Mouse (Mus musculus): ENCODE measurements around the gene Sptlc2.
"Not testable (repeated sequence)": the region's sequence is repeated elsewhere in the genome, so short reads cannot be mapped to it uniquely, and the experiment has no call there.

Gene Sptlc2

DNA sequence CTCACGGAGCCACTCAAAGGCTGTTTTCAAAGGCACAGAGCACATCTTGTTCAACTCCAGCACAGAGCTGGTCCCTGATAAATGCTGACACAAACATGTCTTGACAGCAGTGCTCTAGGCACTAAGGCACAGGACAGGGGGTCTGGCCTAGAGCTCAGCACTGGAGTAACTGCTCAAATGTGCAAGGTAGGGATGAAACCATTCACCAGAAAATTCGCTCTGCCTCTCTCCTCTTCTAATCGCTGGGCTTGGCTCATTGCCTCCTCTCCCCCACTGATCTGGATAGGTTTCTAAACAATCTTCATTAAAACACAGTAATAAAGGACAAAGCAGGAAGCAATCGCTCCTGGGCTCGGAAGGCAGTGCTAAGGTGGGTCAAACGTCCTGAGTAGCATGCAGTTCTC lies 57.1 kb downstream of the Sptlc2 start:
- no peak for DNase-seq (ENCODE audit: low spot score)

GRCm38 (mm10) chr12:87330213-87330612 lies 57.9 kb downstream of the Sptlc2 start:
- DNase-seq (ENCODE audit: low spot score): no peak

GRCm38 (mm10) chr12:87328025-87328424 lies 60.1 kb downstream of the Sptlc2 start:
- DNase-seq (ENCODE audit: low spot score): no peak

DNA sequence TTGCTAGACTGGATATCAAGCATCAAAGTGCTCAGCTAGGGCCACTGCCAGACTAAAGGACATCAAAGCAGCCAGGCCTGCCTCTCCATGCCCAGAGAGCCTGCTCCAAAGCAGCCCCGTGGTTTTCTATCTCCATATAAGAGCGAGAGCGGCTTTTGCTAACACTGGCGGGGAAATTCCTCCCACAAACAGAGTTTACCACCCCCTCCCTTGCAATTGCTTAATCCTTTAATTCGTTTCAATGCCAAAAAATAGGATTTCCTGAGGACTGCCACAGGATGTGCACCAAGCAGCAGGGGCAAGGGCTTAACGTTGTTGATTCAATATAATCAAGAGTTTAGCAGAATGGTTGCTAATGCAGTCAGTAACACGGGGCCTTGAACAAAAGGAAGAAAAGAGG lies 60.5 kb downstream of the Sptlc2 start:
- no peak for DNase-seq (ENCODE audit: low spot score)

GRCm38 (mm10) chr12:87325452-87325851 lies 62.7 kb downstream of the Sptlc2 start:
- no peak for DNase-seq (ENCODE audit: low spot score)

GRCm38 (mm10) chr12:87319229-87319628 lies 68.9 kb downstream of the Sptlc2 start:
- DNase-seq (ENCODE audit: low spot score): no peak

DNA sequence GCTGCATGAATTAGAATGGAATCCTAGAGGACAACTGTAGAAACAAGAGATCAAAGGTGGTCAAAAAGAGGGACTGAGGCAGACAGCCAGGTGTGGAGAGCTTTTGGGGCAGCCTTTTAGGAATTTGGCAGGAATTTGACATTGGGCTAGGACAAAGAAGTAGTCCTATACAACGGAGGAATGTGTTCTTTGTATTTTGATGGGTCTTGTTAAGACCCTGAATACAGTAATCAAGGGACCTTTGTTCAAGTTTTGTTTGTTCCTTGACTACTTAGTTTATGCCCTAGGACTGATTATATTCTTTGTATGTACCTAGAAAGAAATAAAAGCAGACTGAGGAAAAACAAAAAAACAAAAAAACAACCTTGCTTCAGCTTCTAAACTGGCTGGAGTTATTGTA lies 70.2 kb downstream of the Sptlc2 start:
- DNase-seq (ENCODE audit: low spot score): no peak

DNA sequence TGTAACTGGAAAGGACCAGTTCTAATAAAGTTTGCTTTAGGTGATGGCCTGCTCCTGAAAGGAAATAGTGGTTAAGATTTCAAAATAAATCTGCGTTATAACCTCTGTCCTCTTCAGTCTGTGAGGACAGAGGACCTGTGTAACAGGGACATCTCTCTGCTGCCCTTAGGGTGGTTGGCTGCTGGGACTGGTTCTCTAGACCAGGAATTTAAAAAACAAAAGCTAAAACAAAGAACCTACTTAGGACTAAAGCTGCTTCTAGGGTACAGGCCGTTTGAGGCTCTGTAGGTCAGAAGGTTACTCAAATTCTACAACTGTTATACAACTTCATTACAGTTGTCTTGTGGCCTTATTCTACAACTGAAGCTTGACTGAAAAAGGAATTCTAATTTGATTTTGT lies 75.1 kb downstream of the Sptlc2 start:
- no peak for DNase-seq (ENCODE audit: low spot score)

DNA sequence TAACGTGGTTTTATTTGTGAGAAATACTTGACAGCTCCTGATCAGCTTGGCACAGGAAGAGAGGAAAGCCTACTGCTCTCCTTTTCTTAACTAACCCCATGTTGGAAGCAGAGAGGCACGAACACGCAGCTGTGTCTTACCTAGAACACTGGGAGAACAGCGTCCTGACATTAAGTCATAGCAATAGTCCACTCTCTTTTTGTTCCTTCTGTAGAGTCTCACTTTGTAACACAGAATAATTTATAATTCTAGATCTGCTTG lies 81.6 kb downstream of the Sptlc2 start:
- DNase-seq (ENCODE audit: low spot score): not testable (repeated sequence)

DNA sequence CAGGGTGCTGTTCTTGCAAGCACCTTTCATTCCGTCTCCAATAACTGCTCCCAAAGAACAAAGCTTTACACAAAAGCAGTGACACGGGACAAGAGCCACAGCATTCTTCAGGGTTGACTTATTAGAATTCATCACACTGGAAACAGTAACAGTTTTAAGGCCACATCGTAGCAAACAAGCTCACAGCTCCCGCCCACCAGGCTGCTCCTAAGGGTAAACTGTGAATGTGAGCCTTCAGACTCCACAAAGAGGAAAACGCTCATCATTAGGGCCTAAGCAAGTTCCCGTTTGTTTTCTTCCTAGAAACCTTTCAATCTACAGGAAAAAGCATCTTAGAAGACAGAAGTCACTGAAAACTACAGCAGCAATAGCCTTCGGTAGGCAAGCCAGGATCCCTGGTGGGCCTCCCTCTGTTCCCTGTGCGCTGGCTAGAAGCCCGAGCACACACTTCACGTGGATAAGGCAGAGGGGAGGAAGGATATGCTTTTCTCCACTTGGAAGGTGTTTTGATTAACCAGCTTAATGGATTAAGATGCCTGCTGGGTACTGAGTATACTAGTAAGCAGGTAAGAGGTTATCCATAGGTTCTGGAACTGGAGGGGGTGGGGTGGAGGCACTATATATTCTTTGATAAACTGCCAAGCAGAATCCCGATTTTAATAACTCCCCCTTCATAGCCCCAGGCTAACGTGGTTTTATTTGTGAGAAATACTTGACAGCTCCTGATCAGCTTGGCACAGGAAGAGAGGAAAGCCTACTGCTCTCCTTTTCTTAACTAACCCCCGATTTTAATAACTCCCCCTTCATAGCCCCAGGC lies 82.2 kb downstream of the Sptlc2 start:
- no peak for DNase-seq (ENCODE audit: low spot score)

DNA sequence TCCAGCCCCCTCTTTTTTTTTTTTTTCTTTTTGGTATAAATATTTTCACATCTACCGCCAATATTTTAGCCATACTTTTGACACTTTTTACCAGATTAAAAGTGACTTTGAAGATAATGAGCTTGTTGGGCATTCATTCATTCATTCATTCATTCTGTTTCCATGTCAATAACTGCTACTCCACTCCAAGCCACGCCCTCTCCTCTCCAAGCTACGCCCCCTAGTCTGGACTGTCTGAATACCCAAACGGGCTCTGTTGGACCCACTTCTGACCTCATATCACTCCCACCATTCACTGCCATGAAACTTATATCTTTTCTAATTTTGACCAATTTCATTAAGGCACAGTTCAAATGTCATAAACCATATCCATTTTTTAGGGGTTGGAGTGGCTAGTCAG lies 87.0 kb downstream of the Sptlc2 start:
- no peak for DNase-seq (ENCODE audit: low spot score)

DNA sequence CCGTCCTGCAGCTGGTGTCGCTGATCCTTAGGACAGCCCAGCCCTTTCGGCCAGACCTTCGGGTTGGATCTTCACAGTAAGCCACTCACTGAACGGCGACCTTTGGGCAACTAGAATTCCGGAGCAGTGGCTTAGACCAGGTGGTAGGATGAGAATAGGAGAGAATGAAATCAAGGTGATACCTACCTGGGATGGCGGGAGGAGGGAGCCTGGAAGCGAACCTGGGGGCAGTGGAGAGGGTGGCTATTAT lies 87.8 kb downstream of the Sptlc2 start:
- no peak for DNase-seq (ENCODE audit: low spot score)

DNA sequence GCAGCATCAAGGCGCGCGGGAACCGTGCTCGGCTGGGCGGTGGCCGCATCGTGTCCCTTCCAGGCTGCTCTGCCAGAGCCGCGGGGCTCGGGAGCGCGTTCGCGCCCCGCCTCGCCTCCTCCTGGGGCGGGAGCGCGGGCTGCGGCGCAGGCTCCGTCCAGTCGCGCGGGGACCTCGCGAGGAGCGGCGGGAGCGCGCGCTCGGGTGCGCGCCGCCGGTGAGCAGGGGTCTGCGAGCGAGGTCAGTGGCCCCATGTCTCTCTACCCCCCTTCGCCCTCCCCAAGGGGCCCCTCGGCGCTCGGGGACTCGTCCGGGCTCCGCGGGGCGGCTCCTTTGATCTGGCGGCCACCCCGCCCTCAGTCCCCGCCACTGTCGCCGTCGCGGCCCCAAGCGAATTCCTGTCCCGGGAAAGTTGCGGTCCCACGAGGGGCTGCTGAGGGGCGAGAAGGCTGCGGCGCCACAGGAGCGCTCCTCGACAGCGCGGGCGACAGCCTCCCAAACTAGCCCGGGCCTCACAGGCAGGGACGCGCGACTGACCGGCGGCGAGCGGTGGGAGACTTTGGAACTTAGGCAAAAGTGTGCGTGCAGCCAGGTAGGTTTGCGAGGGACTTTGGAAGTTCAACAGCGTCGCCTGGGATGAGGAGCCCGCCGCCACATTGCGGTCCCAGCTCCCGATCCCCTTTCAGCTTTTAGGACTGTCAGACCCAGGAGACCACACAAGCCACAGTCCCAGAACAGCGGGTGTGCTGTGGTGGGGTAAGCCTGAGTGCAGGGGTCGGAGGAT lies 88.3 kb downstream of the Sptlc2 start, which contains the start of gene Ism2:
TSS of gene Ism2 (minus strand) at position 49 of the 784 bp plus-strand sequence.
- DNase-seq (ENCODE audit: low spot score): no peak

GRCm38 (mm10) chr12:87299037-87299656 lies 89.0 kb downstream of the Sptlc2 start:
- DNase-seq (ENCODE audit: low spot score): no peak

DNA sequence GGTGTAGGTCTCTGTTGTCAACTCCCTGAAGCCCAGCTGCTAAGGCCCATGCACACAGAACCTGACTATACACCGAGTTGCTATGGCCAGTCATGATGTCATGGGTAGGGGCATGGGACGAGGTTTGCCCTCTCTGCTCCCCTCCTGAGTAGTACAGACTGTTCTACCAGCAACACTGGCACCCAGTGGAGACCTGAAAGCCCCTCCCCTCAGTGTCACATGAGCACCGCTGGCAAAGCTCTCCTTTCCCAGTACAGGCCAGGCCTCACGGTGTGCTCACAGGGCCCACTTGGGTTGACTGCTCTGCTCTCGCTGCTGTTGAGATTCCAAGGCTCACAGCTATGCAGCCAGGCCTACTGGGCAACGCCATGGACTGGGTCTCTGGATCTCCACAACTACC lies 94.2 kb downstream of the Sptlc2 start:
- no peak for DNase-seq (ENCODE audit: low spot score)

DNA sequence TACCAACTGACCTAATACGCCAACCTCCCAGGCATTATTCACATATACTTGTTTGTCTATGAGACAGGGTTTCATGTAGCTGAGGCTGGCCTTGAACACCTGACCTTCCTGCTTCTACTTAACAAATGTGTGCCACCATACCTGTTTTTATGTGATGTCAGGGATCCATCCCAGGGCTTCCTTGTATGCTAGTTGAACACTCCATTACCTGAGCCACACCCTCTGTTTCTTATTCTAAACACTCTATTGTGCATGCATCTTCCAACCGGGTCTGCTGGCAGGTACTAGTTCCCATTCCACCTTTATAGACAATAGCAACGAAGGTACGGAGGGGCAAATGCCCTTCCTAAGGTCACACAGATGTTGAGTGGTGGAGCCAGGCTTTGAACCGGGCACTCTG lies 99.1 kb downstream of the Sptlc2 start:
- DNase-seq (ENCODE audit: low spot score): no peak

DNA sequence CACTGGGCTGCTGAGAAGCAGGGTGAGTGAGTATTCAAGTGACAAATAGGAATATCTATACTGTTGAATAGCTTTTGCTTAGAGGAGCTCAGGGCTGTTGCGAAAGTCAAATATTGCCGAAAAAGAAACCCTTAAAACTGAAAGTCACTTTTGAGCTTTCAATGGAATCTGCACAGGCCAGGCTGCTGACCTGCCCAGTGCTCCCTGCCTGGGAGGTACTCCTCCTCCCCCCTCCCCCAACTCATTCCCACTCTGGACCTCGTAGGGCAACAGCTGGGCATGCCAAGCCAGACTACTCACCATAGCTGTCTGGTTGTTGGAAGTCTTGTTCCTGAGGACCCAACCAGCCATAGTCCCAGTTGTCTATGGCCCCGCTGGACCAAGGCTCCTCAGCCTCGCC lies 103.4 kb downstream of the Sptlc2 start:
- no peak for DNase-seq (ENCODE audit: low spot score)

DNA sequence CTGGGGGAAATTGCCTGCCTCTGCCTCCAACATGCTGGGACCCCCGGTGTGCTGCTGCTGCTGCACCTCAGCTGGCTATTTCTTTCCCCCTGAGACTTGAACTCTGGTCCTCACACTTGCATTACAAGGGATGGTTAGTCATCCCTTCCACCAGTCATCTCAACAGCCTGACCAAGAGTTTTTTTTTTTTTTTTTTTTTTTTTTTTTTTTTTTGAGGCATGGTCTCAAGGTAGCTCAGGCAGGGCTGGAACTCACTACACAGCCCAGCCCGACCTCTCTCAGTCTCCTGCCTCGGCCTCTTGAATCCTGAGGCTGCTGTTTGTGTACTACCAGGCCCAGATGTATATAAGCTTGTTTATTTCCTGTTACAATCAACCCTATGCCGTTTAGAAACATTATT lies 103.9 kb downstream of the Sptlc2 start:
- no peak for DNase-seq (ENCODE audit: low spot score)

DNA sequence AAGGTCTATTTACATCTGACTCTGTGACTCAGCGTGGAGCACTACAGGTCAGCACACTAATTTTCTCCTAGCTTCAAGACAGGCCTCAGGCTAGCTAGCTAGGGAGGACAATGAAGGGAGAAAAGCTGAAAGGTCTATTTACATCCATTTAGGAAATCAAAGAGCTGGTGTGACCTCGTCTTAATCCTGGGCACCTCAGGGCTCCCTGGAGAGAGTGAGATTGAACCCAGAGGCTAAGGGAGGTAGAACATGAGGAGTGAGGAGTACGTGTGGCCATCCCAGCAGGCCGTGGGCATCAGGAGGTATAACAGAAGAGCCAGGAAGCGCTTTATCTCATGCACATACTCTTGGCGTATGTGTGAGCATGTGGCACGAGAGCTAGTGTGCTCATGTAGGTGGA lies 104.4 kb downstream of the Sptlc2 start:
- DNase-seq (ENCODE audit: low spot score): no peak

DNA sequence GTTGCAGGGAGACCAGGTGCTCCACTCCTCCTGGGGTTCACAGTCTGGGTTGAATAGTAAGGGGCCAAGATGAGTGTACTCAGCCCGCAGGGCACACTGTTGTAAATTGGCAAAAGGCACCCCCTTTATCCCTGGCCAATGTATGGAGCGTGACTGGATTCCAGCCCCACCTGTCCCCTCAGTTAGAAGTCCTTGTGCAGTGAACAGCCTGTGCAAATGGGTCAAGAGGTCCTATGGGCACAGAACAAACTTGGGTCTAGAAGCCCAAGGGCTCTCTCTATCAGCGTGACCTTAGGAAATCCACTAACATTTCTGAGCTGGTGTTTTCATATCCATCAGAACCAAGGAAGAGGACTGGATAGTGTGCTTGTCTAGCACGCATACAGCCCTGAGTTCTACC lies 105.4 kb downstream of the Sptlc2 start:
- DNase-seq (ENCODE audit: low spot score): no peak

GRCm38 (mm10) chr12:87281766-87282165 lies 106.4 kb downstream of the Sptlc2 start:
- no peak for DNase-seq (ENCODE audit: low spot score)

- no peak for DNase-seq (ENCODE audit: low spot score)
Observed at GRCm38 (mm10) chr12:87279879-87280278, 108.3 kb downstream of the Sptlc2 start.

DNA sequence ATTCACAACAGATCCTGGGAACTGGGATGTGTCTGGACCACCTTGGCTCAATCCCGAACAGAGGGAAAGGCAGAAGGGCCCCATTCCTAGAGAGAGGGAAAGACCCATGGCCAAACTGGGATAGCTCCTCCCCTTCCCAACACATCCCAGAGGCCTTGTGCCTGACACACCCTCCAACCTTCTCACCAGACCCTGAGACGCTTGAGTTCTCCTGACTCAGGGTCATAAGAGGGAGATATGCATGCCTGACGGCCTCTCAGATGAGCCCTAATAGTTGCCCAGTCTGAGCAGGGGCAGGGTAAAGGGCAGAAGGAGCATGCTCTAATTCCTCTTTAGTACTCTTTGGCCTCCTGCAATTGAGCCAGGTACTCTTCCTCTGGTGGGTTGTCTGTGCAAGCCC lies 108.8 kb downstream of the Sptlc2 start:
- DNase-seq (ENCODE audit: low spot score): no peak
